Mouse (Mus musculus): Measurements from ENCODE around the gene Esrrb. TPM values are rescaled to one million over a fixed set of nuclear protein-coding genes. Genes with fewer than 3 reads are reported as not detected.

Gene Esrrb
- total and polyA plus RNA-seq, 2 experiments from 2014 or later: 3.5 to 11.8 TPM

DNA sequence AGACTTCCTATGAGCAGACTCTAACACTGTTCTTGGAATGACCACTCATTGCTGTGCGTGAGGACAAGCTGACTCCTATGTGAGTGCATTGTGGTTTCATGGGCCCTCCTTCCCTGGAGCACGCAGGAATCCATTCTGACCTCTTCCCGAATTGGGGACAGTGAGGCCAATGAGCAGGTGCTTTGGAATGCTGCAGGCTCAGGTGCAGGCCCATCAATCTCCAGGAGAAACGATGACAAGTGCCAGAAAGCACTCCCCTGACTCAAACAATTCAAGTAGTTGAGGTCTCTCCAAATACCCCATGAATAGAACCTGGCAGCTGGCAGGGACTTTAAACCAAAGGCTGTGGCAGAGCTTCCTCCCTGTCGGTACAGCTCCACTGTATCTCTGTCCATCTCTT lies 3.4 kb downstream of the Esrrb start:
- TF ChIP-seq EP300 (IDR thresholded peaks at IDR 0.05; ENCODE audit: low read depth) (no peak), CTCF (IDR thresholded peaks at IDR 0.05; ENCODE audit: low read depth) (no peak)
- no peak for ATAC-seq (ENCODE audit: insufficient read depth, low read depth)
- H3K4me3 ChIP-seq (ENCODE audit: low read depth, low read length): no peak overlapping the region
- no peaks in the 10 kb centered on the region for H3K9me3 ChIP-seq (replicated peaks; ENCODE audit: control insufficient read depth, low read length)
- no peaks in the 10 kb centered on the region for H3K36me3 ChIP-seq (replicated peaks; ENCODE audit: control insufficient read depth, insufficient read depth, low read length)
- no peaks in the 10 kb centered on the region for H3K27me3 ChIP-seq (ENCODE audit: control insufficient read depth, insufficient read depth, low read length)
- H3K4me1 ChIP-seq (ENCODE audit: control insufficient read depth, insufficient read depth): peaks cover 18% of the 10 kb centered on the region
- no peak overlapping the region for H3K9ac ChIP-seq (replicated peaks; ENCODE audit: low read depth, low read length)
- H3K27ac ChIP-seq (ENCODE audit: low read depth): no peak overlapping the region
- no peak overlapping the region for H3K4me2 ChIP-seq (ENCODE audit: low read depth, low read length)
- 23% methylated on average over 5 of the region's 5 CpGs for WGBS
- no peak for DNase-seq (ENCODE audit: low spot score)

DNA sequence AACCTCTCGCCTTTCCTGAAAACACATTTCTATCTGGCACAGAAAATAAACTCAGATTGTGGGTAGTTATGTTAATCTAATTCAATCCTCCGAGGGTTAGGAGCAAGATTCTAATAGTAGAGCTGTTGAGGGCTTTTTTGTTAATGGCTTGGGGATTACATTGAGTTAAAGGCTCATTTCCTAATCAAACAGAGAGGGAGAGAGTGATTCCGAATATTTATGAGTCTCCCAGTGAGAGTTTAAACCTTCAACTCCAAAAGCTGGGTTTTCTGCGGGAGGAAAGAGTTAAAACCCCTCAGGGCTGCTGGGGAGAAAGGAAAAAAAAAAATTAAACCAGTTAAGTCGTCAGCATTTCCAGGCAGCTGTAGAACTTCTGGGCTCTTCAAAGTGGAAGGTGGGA lies 3.8 kb downstream of the Esrrb start:
- Histone ChIP-seq H3K9ac (replicated peaks; ENCODE audit: low read depth, low read length) (no peak overlapping the region), H3K9me3 (replicated peaks; ENCODE audit: control insufficient read depth, low read length) (no peaks in the 10 kb centered on the region), H3K27me3 (ENCODE audit: control insufficient read depth, insufficient read depth, low read length) (no peaks in the 10 kb centered on the region), H3K4me2 (ENCODE audit: low read depth, low read length) (no peak overlapping the region), H3K4me1 (ENCODE audit: control insufficient read depth, insufficient read depth) (peaks cover 14% of the 10 kb centered on the region), H3K36me3 (replicated peaks; ENCODE audit: control insufficient read depth, insufficient read depth, low read length) (no peaks in the 10 kb centered on the region), H3K27ac (ENCODE audit: low read depth) (no peak overlapping the region), H3K4me3 (ENCODE audit: low read depth, low read length) (no peak overlapping the region)
- TF ChIP-seq CTCF (IDR thresholded peaks at IDR 0.05; ENCODE audit: low read depth) (no peak), EP300 (IDR thresholded peaks at IDR 0.05; ENCODE audit: low read depth) (no peak)
- DNase-seq (ENCODE audit: low spot score): no peak
- WGBS: 60% methylated on average over 5 of the region's 5 CpGs
- no peak for ATAC-seq (ENCODE audit: insufficient read depth, low read depth)

DNA sequence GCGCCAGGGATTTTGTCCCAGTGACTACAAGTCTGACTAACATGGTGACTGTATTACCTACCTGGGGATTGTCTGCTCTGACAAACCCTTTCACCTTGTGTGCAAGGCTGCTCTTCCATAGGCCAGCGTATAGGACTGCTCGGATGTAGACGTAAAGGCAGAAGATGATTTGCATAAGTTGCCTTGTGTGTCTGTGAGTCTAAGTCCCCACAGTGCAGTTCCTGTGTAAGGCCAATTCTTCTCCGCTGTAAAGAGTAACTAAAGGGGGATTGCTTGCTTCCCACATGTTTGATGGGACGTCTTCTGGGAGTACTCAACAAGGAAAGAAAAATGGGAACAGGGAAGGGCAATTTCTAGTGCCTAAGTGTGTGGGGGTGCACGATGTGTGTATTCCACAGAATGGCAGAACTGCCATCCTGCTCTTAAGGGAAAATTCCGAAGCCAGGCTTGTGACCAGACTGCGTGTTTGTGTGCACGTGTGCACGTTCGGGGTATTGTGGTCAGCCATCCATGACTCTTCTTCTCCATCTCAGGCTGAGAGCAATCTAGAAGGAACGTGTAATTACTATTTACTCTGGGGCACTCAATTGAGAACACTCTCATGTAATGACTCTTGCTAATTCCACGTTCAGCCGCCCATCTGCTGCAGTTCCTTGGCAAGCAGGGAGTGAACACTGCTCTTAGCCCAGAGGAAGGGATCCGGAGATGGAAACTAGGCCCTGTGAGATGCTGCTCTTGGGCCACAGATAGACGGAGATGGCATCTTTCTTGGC lies 9.9 kb downstream of the Esrrb start:
- H3K9me3 ChIP-seq (replicated peaks; ENCODE audit: control insufficient read depth, low read length): no peaks in the 10 kb centered on the region
- no peak overlapping the region for H3K9ac ChIP-seq (replicated peaks; ENCODE audit: low read depth, low read length)
- H3K4me2 ChIP-seq (ENCODE audit: low read depth, low read length): no peak overlapping the region
- H3K4me3 ChIP-seq (ENCODE audit: low read depth, low read length): no peak overlapping the region
- H3K27ac ChIP-seq (ENCODE audit: low read depth): no peak overlapping the region
- WGBS: 89% methylated on average over 17 of the region's 17 CpGs
- TF ChIP-seq CTCF (IDR thresholded peaks at IDR 0.05; ENCODE audit: low read depth) (no peak), EP300 (IDR thresholded peaks at IDR 0.05; ENCODE audit: low read depth) (no peak)
- DNase-seq (ENCODE audit: low spot score) (no peak), ATAC-seq (ENCODE audit: insufficient read depth, low read depth) (no peak)
- H3K27me3 ChIP-seq (ENCODE audit: control insufficient read depth, insufficient read depth, low read length): no peaks in the 10 kb centered on the region
- no peaks in the 10 kb centered on the region for H3K4me1 ChIP-seq (ENCODE audit: control insufficient read depth, insufficient read depth)
- H3K36me3 ChIP-seq (replicated peaks; ENCODE audit: control insufficient read depth, insufficient read depth, low read length): no peaks in the 10 kb centered on the region

DNA sequence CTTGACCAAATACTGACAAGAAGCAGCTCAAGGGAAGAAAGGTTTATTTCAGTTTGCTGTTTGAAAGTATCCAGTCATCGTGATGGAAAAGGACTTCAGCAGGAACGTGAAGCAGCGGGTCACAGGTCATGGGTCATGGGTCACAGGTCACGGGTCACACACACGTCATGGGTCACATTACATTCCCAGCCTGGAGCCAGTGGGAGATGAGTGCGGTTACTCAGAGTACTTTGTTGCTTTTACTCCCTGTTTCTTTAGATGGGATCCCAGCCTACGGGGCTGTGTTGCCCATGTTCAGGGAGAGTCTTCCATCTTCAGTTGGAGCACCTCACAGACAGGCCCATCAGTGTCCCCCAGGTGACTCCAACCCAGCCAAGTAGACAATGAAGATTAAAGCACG lies 13.4 kb downstream of the Esrrb start:
- no peak overlapping the region for H3K9ac ChIP-seq (replicated peaks; ENCODE audit: low read depth, low read length)
- ATAC-seq (ENCODE audit: insufficient read depth, low read depth): no peak
- H3K27ac ChIP-seq (ENCODE audit: low read depth): no peak overlapping the region
- H3K27me3 ChIP-seq (ENCODE audit: control insufficient read depth, insufficient read depth, low read length): no peaks in the 10 kb centered on the region
- no peaks in the 10 kb centered on the region for H3K4me1 ChIP-seq (ENCODE audit: control insufficient read depth, insufficient read depth)
- H3K9me3 ChIP-seq (replicated peaks; ENCODE audit: control insufficient read depth, low read length): no peaks in the 10 kb centered on the region
- no peak for DNase-seq (ENCODE audit: low spot score)
- TF ChIP-seq CTCF (IDR thresholded peaks at IDR 0.05; ENCODE audit: low read depth) (no peak), EP300 (IDR thresholded peaks at IDR 0.05; ENCODE audit: low read depth) (no peak)
- WGBS: 84% methylated on average over 8 of the region's 8 CpGs
- no peak overlapping the region for H3K4me3 ChIP-seq (ENCODE audit: low read depth, low read length)
- H3K36me3 ChIP-seq (replicated peaks; ENCODE audit: control insufficient read depth, insufficient read depth, low read length): no peaks in the 10 kb centered on the region
- no peak overlapping the region for H3K4me2 ChIP-seq (ENCODE audit: low read depth, low read length)

DNA sequence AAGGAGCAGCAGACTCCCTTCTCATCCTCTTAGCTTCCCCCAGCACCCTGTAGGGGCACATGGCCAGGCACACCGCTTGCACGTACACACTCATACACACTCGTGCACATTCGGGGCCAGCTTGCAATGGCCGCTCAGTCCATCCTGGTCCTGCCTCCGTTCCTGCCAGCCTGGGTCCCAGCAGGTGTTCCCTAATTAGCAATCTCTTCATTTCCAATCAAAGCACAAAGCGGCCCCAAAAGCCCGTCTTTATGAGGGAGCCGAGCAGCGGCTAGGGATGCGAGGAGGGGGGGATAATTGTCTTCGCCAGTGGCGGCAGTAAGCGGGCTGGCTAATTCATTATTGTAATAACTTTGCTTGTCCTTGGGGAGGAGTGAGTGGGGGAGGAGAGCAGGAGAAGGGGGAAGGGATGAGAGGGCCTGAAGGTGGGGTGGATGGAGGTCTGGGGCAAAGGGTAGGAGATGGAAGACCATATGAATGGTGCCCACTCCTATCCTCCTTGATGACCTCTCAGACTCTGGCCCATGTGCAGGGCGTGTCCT lies 18.8 kb downstream of the Esrrb start:
- Histone ChIP-seq H3K9me3 (replicated peaks; ENCODE audit: control insufficient read depth, low read length) (no peaks in the 10 kb centered on the region), H3K36me3 (replicated peaks; ENCODE audit: control insufficient read depth, insufficient read depth, low read length) (no peaks in the 10 kb centered on the region), H3K27ac (ENCODE audit: low read depth) (no peak overlapping the region), H3K4me3 (ENCODE audit: low read depth, low read length) (no peak overlapping the region), H3K9ac (replicated peaks; ENCODE audit: low read depth, low read length) (no peak overlapping the region), H3K4me1 (ENCODE audit: control insufficient read depth, insufficient read depth) (no peaks in the 10 kb centered on the region), H3K4me2 (ENCODE audit: low read depth, low read length) (no peak overlapping the region), H3K27me3 (ENCODE audit: control insufficient read depth, insufficient read depth, low read length) (no peaks in the 10 kb centered on the region)
- DNase-seq (ENCODE audit: low spot score) (no peak), ATAC-seq (ENCODE audit: insufficient read depth, low read depth) (no peak)
- 49% methylated on average over 15 of the region's 15 CpGs for WGBS
- TF ChIP-seq EP300 (IDR thresholded peaks at IDR 0.05; ENCODE audit: low read depth) (no peak), CTCF (IDR thresholded peaks at IDR 0.05; ENCODE audit: low read depth) (no peak)

DNA sequence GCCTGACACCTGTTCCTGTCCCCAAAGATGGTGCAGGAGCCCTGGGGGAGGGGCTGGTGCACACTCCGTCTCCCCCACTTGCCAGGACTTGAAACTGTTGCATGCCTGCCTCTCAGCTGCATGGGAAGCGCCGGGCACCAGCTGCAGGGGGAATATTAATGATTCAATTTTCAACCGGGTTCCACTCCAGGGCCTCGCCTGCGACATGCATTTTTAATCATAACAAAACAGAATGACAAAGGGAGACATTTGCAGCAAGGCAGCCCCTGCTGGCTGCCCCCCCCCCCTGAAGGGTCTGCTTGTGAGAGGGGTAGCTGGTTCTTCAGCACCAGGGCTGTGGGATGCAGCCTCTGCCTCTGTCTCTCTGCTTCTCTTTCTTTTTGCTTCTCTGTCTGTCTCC lies 22.9 kb downstream of the Esrrb start:
- Histone ChIP-seq H3K9me3 (replicated peaks; ENCODE audit: control insufficient read depth, low read length) (no peaks in the 10 kb centered on the region), H3K4me1 (ENCODE audit: control insufficient read depth, insufficient read depth) (no peaks in the 10 kb centered on the region), H3K27me3 (ENCODE audit: control insufficient read depth, insufficient read depth, low read length) (no peaks in the 10 kb centered on the region), H3K36me3 (replicated peaks; ENCODE audit: control insufficient read depth, insufficient read depth, low read length) (no peaks in the 10 kb centered on the region), H3K9ac (replicated peaks; ENCODE audit: low read depth, low read length) (no peak overlapping the region), H3K4me2 (ENCODE audit: low read depth, low read length) (no peak overlapping the region), H3K27ac (ENCODE audit: low read depth) (no peak overlapping the region), H3K4me3 (ENCODE audit: low read depth, low read length) (no peak overlapping the region)
- TF ChIP-seq CTCF (IDR thresholded peaks at IDR 0.05; ENCODE audit: low read depth) (no peak), EP300 (IDR thresholded peaks at IDR 0.05; ENCODE audit: low read depth) (no peak)
- ATAC-seq (ENCODE audit: insufficient read depth, low read depth) (no peak), DNase-seq (ENCODE audit: low spot score) (no peak)
- WGBS: 45% methylated on average over 6 of the region's 6 CpGs
